Mouse (Mus musculus) layer of hippocampus, postnatal 36 days (tissue): ENCODE measurements around the gene Frem1. TPM values are rescaled to one million over a fixed set of nuclear protein-coding genes. Genes with fewer than 3 reads are reported as not detected.

Experiments used
- DNase-seq, 2 experiments: peaks; one replicate each; pipeline ENCODE4 v3.0.0; 2022
- total RNA-seq, 2 experiments: library from RNA; stranded (reverse); gene quantifications; 2 replicates each; pipeline ENCODE4 v1.2.3; 2021

The Frem1 gene
- total RNA-seq, 2 experiments from 2014 or later, result 2.7 to 3.1 TPM

DNA sequence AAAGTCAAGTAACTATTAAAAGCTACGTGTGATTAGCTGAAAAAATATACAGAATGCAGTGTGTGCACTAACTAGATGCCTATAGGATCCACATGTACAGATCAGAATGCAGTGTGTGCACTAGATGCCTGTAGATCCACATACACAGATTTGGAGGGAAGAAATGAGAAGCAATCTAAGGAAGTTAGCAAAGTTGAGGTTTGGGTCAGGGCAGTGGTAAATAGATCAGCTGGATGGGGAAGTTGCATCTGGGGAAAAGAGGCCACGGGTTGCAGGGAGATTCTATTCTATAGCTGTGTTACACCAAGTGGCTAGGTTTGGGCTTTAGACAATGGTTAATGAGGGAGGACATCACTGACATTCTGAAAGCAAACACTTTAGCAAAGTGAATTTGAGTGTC lies 133.5 kb downstream of the Frem1 start:
- DNase-seq, result no peak

DNA sequence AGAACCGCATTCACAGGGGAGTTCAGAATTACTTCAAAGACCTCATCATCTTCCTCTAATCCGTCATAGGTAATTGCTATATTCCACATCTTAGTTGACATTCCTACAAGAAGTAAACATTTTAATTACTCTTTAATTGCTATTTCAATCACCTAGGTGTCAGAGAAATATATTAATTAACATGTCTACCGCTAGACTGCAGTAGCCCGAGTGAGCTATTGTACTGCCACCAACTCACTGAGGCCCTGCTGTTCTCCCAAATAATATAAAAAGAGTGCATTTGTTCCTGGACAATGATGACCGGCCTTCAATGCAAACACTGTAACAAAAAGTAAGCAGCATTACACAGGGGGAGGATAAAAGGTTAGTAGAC lies 135.5 kb downstream of the Frem1 start:
- no peak for DNase-seq

DNA sequence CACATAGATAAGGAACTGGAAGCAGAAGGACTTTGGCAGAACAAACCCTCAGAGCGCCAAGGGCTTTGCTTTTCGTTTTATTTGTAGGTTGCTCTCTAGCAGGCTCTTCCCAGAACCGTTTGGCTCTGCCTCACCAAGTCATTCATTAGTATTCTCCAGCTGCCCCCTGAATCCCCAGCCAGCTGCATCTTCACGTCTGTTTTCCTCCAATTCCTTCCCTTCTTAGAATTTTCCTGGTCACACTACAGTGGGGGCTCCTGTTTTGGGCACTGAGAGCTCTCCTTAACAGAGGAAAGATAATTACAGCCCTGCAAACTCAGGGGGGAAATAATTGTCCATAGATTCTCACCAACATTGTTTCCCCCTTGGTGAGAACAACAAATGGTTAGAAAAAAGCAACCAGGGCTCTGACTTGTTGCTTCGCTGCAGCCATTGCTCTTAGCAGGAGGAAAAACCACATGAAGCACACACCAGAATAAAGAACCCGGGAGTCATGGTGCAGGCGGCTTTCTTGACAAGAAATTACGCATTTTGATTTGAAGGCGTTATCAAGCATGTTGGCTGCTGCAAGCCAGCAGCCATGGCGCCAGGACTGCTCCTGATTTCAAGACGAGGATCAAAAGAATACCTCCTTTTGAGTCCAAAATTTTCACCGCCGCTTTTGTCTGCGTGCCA lies 136.0 kb downstream of the Frem1 start:
- DNase-seq, result peak; percentile 26 to 39

DNA sequence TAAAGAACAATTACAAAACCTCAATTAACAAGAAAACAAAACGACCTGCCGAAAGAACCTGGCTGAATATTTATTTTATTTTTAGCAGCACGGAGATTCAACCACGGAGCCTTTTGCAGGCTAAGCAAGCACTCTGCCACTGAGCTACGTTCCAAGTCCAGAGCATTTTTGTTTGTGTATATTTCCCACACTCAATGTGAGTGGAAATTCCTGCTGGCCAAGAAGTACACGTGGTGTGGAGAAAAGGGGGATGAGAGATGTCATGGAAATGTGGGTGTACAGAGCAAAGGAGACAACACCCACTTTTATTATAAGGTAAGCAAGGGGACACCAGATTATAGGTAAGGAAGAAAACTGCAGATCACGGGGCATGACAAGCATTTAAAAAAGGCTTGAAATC lies 136.6 kb downstream of the Frem1 start:
- DNase-seq, result no peak

DNA sequence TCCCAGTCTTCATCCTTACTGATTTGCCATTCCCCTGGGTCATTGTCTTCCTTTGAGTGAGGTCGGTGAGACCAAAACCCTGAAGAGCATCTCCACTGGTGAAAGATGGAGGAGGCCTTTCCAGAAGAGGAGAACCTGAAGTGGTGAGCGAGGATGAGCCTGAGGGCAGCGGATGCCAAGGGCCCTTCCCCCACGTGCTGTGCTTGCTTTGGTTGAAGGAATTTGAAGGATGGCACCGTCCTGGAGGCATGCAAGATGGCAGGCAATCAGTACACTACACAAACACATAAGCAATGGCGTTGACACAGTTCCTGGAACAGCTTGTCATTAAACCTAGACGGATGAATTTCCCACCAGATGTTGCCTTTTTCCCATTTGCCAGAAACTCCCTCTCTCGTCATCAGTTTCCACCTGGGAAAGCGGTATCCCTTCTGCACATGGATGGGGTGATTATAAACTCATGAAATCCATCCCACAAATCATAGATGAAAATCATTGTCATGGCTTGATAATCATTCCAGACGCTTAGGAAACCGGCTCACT lies 137.5 kb downstream of the Frem1 start:
- DNase-seq, result no peak

DNA sequence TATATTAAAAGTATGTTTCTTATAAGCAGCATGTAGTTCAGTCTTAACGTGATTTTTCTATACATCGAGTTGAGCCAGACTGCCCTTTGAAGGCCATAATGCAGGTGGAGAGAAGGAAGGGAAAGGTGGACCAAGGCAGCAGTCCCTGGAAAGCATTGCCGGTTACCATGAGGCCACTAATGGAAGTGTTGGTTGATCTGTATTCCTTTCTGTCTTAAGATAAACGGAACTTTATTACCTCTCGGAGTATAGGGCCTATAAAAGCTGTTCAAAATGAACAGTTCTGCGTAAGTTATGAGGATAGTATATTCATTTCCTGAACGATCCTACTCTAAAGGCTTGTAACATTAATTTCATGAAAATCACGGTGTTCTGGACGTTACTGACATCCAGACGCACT lies 156.9 kb downstream of the Frem1 start:
- DNase-seq, result no peak

DNA sequence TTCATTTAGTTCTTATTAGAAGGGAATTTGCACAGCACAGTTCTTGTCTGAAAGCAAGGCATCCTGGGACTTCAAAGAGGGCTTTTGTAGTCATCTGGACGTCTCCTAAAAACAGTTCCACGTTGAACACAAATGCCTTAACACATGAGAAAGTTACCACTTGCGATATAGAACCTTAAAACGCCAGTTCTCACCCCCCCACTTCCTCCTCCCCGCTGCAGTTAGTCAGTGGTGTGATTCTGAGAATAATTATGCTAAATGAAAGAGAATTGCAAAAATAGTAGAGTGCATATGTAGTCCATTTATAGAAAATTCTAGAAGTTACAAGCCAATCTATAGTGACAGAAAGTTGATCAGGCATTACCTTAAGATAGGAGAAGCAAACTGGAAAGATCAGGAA lies 159.9 kb downstream of the Frem1 start:
- DNase-seq, result no peak

DNA sequence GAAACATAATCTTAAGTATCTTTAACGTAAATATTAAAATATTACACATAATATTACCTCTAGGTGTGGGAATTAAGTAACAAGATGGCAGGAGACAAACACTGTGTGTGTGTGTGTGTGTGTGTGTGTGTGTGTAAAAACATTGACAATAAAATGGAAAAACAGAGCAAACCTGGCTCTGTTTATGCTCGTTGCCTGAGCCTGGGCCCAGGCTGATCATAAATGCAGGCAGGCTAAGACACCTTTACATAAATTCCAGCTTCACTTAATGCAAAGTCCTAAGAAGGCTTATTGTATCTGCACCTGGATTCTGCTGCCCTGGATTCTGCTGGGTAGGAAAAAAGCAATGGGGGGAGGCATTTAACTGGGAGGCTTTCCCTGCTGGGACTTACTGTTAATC lies 160.6 kb downstream of the Frem1 start:
- DNase-seq, result no peak

DNA sequence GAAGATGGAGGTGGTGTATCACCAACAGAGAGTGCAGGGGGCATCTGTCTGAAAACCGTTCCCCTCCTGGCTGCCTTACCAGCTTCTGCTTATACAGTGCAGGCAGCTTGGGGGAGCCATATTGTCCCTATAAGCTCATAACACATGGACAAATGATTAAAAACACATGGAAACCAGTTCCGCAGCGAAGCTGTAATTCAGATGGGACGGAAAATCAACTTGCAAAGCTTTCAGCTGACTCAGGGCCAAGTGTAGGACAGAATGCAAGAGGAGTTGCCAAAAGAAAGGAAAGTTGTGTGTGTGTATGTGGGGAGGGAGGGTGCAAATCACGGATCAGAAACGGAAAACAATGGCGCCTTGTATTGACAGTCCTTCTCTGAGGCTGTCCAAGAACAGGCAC lies 161.1 kb downstream of the Frem1 start:
- peak in 1 of 2 experiments; percentile 4 for DNase-seq

DNA sequence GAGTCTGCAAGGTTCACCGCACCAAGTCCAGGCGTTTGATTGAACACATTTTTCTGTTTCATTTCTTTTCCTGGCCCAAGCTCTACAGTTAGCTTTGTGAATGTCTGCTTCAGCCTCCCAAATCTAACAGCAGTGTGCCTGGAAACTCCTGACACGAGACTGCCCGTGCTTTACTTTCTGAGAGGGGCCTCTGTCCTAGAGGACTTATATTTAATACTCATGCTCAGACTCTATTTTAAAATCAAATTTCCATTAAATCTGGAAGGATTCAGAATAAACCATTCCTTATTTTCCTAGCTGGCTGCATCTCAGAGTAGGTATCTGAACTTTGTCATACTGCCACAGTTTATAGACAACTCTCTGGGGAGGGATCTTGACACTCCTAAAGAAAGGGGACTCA lies 161.6 kb downstream of the Frem1 start:
- DNase-seq, result no peak

DNA sequence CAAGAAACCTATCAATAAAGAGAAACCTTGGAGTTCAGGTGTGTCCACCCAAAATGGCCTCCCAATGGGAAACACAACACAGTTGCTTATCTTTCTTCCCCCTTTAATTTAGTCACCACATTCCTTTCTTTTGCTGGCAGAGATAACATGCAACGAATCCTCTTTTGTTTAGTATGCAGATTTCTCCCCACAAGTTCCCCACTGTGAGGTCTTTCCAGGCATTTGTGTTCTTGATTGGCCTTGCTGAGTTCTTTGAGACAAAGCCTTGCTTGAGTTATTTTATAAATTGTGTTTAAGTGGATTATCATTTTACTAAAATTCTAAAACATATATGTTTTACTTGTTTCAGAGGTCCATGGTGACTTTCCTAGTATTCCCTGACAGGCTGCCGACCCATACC lies 166.0 kb downstream of the Frem1 start:
- DNase-seq, result no peak

DNA sequence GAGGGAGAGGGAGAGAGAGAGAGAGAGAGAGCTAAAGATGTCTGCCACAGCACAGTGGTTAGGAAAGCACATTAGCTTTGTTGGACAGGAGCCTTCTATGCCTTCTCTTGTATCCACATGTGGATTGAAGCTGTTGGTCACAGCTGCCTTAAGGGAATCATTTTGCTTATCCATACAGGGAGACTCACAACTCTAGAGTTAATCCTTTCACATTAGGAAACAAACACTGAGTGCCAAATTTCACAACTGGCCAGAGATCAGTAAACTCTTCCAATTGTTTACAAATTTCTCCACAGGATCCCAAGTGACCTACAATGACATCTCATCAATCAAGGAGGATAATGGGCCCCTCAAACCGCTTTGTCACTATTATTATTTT lies 166.6 kb downstream of the Frem1 start:
- no peak for DNase-seq

DNA sequence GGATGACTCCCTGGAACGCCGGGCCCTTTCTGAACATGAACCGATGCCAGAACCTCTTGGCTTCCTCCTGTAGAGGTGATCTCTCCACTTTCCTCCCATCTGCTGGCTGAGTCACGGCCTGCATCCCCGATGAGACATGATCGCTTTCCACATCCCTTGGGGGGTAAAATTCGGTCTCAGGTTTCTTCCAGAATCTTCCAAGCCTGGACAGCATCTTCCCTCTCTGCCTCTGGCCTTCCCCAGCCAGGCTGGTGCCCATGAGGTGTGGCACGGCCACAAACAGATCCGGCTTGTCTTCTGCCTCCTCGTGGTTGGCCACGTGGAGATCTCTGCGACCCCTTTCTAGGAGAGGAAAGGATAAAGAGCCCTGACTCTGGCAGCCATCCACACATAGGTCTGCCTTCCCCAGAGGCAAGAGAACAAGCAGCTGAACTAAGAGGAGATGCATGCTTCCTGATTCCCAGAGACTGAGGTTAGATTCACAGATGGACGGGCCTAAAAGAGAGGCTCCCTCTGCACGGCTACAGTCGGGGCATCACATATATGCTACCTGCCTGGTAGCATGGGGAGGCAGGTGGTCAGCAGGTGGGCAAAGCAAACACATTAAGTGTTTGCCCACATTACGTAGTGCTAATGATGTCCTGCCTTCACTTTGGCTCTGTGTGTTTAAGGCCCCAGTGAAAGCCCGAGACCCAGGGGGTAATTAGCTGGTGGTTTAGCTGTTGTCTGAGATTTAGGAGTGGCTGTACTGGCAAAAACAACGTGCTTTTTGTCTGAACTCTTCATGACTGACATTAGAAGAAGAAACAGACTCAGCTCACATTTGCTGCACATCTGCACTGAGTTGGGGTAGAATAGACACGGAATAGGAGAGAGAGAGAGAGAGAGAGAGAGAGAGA lies 167.3 kb downstream of the Frem1 start, which contains the start of gene Cer1:
Cer1 (minus strand) TSS at position 513 of the 899 bp plus-strand sequence.
- no peak for DNase-seq

DNA sequence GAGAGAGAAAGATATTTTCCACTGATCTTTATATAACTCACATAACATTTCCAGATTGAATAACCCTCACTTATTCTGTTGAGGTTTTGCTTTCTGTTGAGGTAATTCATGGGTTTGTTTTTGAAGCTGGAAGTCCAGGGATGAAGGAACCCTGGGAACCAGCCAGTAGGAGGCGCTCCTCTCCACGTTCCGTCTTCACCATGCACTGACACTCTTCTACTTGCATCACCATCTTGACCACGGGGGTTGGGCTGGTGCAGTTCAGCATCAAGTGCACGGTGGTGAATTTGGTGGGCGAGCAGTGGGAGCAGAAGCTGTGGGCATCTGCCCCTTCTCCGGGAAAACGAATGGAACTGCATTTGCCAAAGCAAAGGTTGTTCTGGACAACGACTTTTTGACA lies 169.6 kb downstream of the Frem1 start:
- DNase-seq, result no peak

DNA sequence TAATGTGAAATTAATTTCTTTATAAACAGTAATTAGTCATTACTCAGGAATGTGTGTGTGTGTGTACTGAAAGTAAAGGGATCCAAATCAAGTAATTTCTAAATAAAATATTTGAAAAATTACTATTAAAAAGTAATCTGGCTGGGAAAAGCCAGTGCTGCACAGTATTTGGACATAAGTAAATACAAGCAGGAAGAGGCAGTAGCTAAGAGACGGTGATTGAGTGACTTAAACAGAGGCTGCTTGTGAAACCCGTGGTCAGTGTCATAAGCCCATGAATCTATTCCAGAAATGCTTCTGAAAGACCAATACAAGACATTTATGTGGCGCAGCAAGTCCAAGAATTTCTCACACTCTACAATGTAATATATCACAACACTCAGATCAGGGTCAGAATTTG lies 170.8 kb downstream of the Frem1 start:
- DNase-seq, result no peak

DNA sequence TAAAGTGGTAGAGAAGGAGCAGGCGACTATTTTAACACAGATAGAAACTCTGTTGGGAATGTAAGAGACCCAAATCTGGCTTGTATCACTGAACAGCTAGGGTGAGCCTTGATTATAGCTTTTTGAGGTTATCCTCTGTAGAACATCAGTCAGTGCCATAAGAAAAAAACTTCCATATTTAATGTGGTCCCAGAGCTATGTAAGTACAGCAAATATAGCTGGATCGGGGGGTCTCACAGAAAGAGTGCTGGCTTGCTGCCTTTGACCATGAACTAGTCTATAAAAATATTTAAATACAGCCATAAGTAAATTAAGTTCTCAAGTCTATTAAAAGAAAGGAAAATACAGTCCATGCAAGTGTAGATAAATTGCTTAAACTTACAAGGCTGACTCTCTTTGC lies 171.9 kb downstream of the Frem1 start:
- no peak for DNase-seq

DNA sequence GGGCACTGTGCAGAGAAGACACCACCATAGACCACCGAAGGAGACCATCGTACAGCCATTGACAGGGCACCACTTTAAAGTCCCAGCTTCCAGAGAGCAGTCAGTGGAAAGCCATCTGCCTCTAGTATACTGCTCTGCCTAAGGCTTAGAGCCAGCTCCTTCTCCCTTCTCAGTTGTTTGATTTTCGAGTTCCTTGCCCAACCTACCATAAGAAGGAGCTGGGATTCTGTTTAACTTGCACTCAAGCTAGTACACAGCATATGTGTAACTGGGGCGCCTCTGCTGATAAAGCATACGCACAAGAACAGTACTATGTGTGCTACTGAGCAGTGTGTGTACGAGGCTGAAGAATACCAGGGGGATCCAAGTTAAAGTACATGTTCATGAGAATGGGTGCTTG lies 173.0 kb downstream of the Frem1 start:
- peak in 1 of 2 experiments; percentile 9 for DNase-seq

DNA sequence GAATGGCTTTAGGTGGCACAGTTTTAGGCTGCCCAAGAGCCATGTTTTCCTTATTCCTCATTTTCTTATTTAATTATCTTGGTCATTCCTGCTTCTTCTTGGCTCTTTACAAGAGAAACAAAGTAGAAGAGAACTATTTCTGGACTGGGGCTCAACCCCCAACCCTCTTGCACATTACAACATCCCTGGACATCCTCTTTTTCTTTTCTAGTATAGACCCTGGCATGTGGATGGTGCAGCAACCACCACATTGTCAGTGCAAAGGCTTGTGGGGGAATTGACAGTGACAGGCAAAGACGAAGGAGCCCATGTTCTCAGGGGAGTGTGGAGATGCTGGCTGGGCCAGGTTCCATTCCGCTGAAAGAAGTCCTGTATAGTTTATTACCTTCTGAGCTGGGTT lies 175.5 kb downstream of the Frem1 start:
- no peak for DNase-seq

DNA sequence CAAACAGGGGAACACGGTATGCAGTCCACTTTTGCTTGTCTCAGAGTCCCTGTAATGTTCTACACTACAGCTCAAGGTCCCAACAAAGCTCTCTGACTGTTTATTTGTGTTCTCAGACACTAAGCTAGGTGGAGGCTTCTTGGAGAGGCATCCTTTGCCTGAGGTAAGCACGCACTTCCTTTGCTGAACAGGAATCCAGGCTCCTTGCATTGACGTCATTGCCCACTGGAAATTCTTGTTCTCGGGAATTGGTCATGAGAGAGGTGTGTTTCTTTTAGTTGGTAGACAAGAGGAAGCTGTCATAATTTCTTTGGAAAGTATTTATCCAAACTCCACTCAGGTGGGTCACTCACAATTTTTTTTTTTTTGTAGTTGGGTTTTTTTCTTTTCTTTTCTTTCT lies 176.6 kb downstream of the Frem1 start:
- DNase-seq, result no peak

DNA sequence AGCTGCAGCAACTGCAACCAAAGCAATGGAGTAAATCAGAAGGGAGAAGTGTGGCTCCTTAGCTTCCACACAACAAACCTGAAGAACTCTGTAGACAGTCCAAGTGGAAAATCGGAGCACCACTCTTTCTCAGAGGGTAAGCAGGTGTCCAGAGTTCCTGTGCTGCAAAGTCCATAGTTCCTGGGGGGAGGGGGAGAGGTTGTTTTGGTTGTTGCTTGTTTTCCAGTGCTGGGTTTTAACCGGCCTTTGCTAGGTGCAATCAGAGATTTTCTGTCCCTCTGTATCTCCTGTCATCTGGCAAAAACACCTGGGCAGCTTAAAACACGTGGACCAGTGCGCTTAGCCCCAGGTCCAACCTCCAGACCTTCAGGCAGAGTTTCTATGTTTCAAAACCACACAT lies 177.3 kb downstream of the Frem1 start:
- no peak for DNase-seq

DNA sequence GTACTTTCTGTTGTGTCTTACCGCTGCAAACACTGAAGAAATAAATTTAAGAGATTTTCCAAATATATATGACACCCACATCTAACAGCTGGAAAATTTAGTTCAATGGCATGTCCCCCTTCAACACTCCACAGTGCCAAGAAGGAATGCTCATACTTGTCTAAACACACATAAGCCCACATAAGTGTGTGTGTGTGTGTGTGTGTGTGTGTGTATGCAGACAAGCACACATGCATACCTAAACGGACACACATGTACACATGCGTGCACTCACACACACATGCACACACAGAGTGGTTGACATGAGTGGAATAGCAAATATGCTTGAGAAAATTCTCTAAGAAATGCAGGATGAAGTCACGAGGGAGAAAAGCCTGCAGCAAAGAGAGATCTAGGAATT lies 179.6 kb downstream of the Frem1 start:
- DNase-seq, result no peak

DNA sequence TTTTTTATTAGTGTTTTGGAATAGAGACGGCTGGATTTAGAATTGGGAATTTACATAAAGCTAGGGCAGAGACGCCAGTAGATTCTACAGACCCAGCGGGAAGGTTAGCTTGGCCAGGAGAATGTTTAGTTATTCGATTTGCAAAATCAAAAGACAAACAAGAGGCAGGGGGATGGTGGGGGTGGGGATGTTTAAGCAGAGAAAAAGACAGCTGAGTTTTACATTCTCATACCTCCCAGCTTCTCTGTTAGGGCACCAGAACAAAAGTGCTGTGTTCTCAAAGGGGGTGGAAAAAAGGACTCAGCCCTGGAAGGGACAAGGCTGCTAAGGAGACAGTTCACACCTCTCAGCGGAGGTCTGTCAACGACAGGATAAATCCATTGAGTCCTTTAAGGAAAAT lies 180.0 kb downstream of the Frem1 start:
- DNase-seq, result no peak

DNA sequence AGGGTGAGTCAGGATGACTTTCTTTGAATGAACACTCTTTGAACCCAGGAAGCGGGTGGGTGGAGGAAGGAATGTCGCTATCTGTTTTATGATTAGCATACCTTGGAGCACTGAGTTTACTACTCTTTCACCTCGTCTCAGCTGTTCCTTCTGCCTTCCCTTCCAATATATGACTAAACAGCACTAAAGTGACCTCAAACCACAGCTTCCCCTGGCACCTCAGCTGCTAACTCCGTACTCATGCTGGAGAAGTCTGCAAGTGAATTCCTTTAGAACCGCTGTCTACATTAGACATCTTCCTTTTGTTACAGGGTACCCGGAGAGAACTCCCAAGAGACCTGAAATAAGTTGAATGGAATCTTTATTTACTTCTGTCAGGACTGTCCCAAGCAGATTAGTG lies 181.2 kb downstream of the Frem1 start:
- DNase-seq, result no peak
